Comparison of ENCODE assay signal across 23 mouse cellular contexts in genomic region chr2:181577126-181577525, GRCm38 (mm10). TPM values are rescaled to one million over a fixed set of nuclear protein-coding genes. Genes with fewer than 3 reads are reported as not detected.
DNase-seq lines count a peak whose midpoint lies in the region; ATAC-seq and TF ChIP-seq lines count a peak whose summit lies in the region.
"Had no signal": no experiment of that assay in that cellular context is flagged by ENCODE, and none has a peak within 500 bp of the region (broad histone marks: within the 10 kb centered on the region; RNA-seq: fewer than 3 reads in every experiment).

No protein-coding gene starts in this region.

- H3K9ac ChIP-seq in liver, postnatal 0 days (replicated peaks), result no peak overlapping the region
- H3K9ac ChIP-seq: embryonic facial prominence, embryonic 13.5 days; forebrain, embryonic 13.5 days; limb, embryonic 13.5 days; lung, embryonic 14.5 days; neural tube, embryonic 12.5 days had no signal

- no peak overlapping the region for H3K4me2 ChIP-seq in liver, postnatal 0 days (ENCODE audit: low read depth, low read length)
- H3K4me2 ChIP-seq: embryonic facial prominence, embryonic 13.5 days; forebrain, embryonic 13.5 days; limb, embryonic 13.5 days; lung, embryonic 14.5 days; neural tube, embryonic 12.5 days had no signal

- H3K27me3 ChIP-seq in heart, embryonic 10.5 days (ENCODE audit: insufficient read depth, poor library complexity, severe bottlenecking), result no peaks in the 10 kb centered on the region
- no peaks in the 10 kb centered on the region for H3K27me3 ChIP-seq in liver, postnatal 0 days (ENCODE audit: insufficient read depth, low read length)
- H3K27me3 ChIP-seq: embryonic facial prominence, embryonic 13.5 days; forebrain, embryonic 13.5 days; limb, embryonic 13.5 days; neural tube, embryonic 12.5 days had no signal

- peaks cover 28% of the 10 kb centered on the region for H3K36me3 ChIP-seq in heart, embryonic 10.5 days
- peaks cover 16% of the 10 kb centered on the region for H3K36me3 ChIP-seq in liver, postnatal 0 days (replicated peaks; ENCODE audit: insufficient read depth, low read length)

- H3K27ac ChIP-seq in heart, embryonic 10.5 days, result no peak overlapping the region
- H3K27ac ChIP-seq in liver, postnatal 0 days (ENCODE audit: low read depth), result no peak overlapping the region
- H3K27ac ChIP-seq: embryonic facial prominence, embryonic 13.5 days; forebrain, embryonic 13.5 days; heart, adult 2 months; layer of hippocampus, adult 2 months; limb, embryonic 13.5 days; neural tube, embryonic 12.5 days had no signal

- H3K4me3 ChIP-seq in heart, embryonic 10.5 days, result no peak overlapping the region
- H3K4me3 ChIP-seq in liver, postnatal 0 days (ENCODE audit: low read depth, low read length), result no peak overlapping the region
- H3K4me3 ChIP-seq: embryonic facial prominence, embryonic 13.5 days; forebrain, embryonic 13.5 days; heart, adult 2 months; layer of hippocampus, adult 2 months; limb, embryonic 13.5 days; neural tube, embryonic 12.5 days had no signal

- DNase-seq in cerebellum, adult 11-12 months, result peak; percentile 25
- DNase-seq in cerebellum, adult 9-10 months, result no peak
- DNase-seq in heart, adult 11 months, result peak; percentile 82
- no peak for DNase-seq in heart, embryonic 10.5 days (ENCODE audit: low spot score)
- DNase-seq in testis, postnatal 10 days (ENCODE audit: low spot score), result peak; percentile 36
- no peak for DNase-seq in testis, postnatal 14 days (ENCODE audit: low spot score)
- DNase-seq in liver, postnatal 0 days, result peak; percentile 12
- no peak for DNase-seq in thymus, postnatal 0 days (ENCODE audit: low spot score)
- DNase-seq: embryo, embryonic 11 days; gastrocnemius, postnatal 14 days; lung, embryonic 14.5 days; midbrain, embryonic 14.5 days; right cerebral cortex, postnatal 14 days; spleen, adult 18-20 months had no signal

- no peak for TF ChIP-seq EP300 in liver, postnatal 0 days (IDR thresholded peaks at IDR 0.05; ENCODE audit: low read depth)

- H3K9me3 ChIP-seq in heart, embryonic 10.5 days, result no peaks in the 10 kb centered on the region
- H3K9me3 ChIP-seq in liver, postnatal 0 days (ENCODE audit: low read length), result no peaks in the 10 kb centered on the region
- H3K9me3 ChIP-seq: embryonic facial prominence, embryonic 13.5 days; forebrain, embryonic 13.5 days; limb, embryonic 13.5 days; neural tube, embryonic 12.5 days had no signal

- H3K4me1 ChIP-seq in heart, embryonic 10.5 days, result peaks cover 40% of the 10 kb centered on the region
- peaks cover 41% of the 10 kb centered on the region for H3K4me1 ChIP-seq in liver, postnatal 0 days (ENCODE audit: insufficient read depth)

- 74% methylated on average over 2 of the region's 2 CpGs for WGBS in heart, embryonic 10.5 days
- 61% methylated on average over 2 of the region's 2 CpGs for WGBS in liver, postnatal 0 days (ENCODE audit: insufficient replicate concordance)

- ATAC-seq in liver, postnatal 0 days, result no peak
- ATAC-seq: CD4-positive, CD25-positive, alpha-beta regulatory T cell, adult 4 months; forebrain, embryonic 13.5 days; intestine, postnatal 0 days had no signal

- no peak for TF ChIP-seq CTCF in liver, postnatal 0 days (IDR thresholded peaks at IDR 0.05; ENCODE audit: low read depth)

RNA-seq across cellular contexts. Expression of gene Uckl1, which starts 7.6 kb away (rescaled TPM):
- polyA plus RNA-seq in heart, embryonic 10.5 days (2016; fragmentation: Nextera tagmentation; extraction: Ambion mirVana), result 67.3 and 83.6 TPM in 2 replicates
- polyA plus RNA-seq in liver, postnatal 0 days (2015; fragmentation: Nextera tagmentation; extraction: Ambion mirVana), result 20.3 and 22.8 TPM in 2 replicates
- polyA plus RNA-seq in thymus, postnatal 0 days (2015; fragmentation: Nextera tagmentation; extraction: Ambion mirVana), result 50.0 and 51.1 TPM in 2 replicates

RNA-seq across cellular contexts. Expression of gene Prpf6, which starts 14.5 kb away (rescaled TPM):
- 56.1 and 62.9 TPM in 2 replicates for polyA plus RNA-seq in heart, embryonic 10.5 days (2016; fragmentation: Nextera tagmentation; extraction: Ambion mirVana)
- polyA plus RNA-seq in liver, postnatal 0 days (2015; fragmentation: Nextera tagmentation; extraction: Ambion mirVana), result 16.7 and 17.5 TPM in 2 replicates
- polyA plus RNA-seq in thymus, postnatal 0 days (2015; fragmentation: Nextera tagmentation; extraction: Ambion mirVana), result 51.7 and 55.3 TPM in 2 replicates

RNA-seq across cellular contexts. Expression of gene Zfp512b, which starts 15.5 kb away (rescaled TPM):
- polyA plus RNA-seq in heart, embryonic 10.5 days (2016; fragmentation: Nextera tagmentation; extraction: Ambion mirVana), result 36.0 and 37.0 TPM in 2 replicates
- polyA plus RNA-seq in liver, postnatal 0 days (2015; fragmentation: Nextera tagmentation; extraction: Ambion mirVana), result 8.9 and 10.5 TPM in 2 replicates
- polyA plus RNA-seq in thymus, postnatal 0 days (2015; fragmentation: Nextera tagmentation; extraction: Ambion mirVana), result 23.3 and 35.0 TPM in 2 replicates

RNA-seq across cellular contexts. Expression of gene Samd10, which starts 21.9 kb away (rescaled TPM):
- 15.0 and 16.6 TPM in 2 replicates for polyA plus RNA-seq in heart, embryonic 10.5 days (2016; fragmentation: Nextera tagmentation; extraction: Ambion mirVana)
- polyA plus RNA-seq in liver, postnatal 0 days (2015; fragmentation: Nextera tagmentation; extraction: Ambion mirVana), result 2.1 and 2.3 TPM in 2 replicates
- 9.4 and 12.1 TPM in 2 replicates for polyA plus RNA-seq in thymus, postnatal 0 days (2015; fragmentation: Nextera tagmentation; extraction: Ambion mirVana)
- polyA plus RNA-seq: erythroblast, embryonic 14.5 days had no signal

RNA-seq across cellular contexts. Expression of gene Dnajc5, which starts 56.8 kb away (rescaled TPM):
- 87.2 and 97.0 TPM in 2 replicates for polyA plus RNA-seq in heart, embryonic 10.5 days (2016; fragmentation: Nextera tagmentation; extraction: Ambion mirVana)
- polyA plus RNA-seq in liver, postnatal 0 days (2015; fragmentation: Nextera tagmentation; extraction: Ambion mirVana), result 20.5 and 24.7 TPM in 2 replicates
- polyA plus RNA-seq in thymus, postnatal 0 days (2015; fragmentation: Nextera tagmentation; extraction: Ambion mirVana), result 76.1 and 86.7 TPM in 2 replicates

Comparison
In these comparisons a context has a peak if more than half of its experiments do, and no peak if none do; other contexts are left out.
1. DNase-seq: peak in cerebellum, adult 11-12 months (single experiment), heart, adult 11 months (single experiment), testis, postnatal 10 days (single experiment) and liver, postnatal 0 days (single experiment); none in cerebellum, adult 9-10 months (single experiment), heart, embryonic 10.5 days (single experiment), testis, postnatal 14 days (single experiment) and thymus, postnatal 0 days (single experiment).